Mouse (Mus musculus): ENCODE measurements around the gene Epb41l1.
"Not testable (repeated sequence)": the region's sequence is repeated elsewhere in the genome, so short reads cannot be mapped to it uniquely, and the experiment has no call there.

The Epb41l1 gene

DNA sequence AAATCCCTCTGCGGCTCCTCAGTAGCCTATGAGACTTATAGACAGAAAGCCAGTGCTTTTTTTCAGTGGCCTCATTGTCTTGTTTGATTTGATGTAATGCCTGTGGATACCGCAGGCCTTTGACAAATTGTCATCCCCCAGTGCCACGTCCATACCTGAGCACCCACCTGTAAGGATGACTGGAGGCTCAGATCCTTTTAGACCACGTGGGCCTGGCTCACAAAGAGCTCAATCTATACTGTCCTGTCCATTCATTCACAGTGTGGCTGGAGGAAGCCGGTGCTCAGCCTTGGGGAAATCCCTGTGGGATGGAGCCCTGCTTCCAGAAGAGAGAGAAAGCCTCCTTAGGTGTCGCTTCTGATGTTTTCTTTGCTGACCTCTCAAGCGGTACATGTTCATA lies 62.5 kb downstream of the Epb41l1 start:
- no peak for DNase-seq (ENCODE audit: low read depth, low spot score)

- no peak for DNase-seq (ENCODE audit: low read depth, low spot score)
Measured at GRCm38 (mm10) chr2:156486086-156486751, 65.5 kb downstream of the Epb41l1 start.

DNA sequence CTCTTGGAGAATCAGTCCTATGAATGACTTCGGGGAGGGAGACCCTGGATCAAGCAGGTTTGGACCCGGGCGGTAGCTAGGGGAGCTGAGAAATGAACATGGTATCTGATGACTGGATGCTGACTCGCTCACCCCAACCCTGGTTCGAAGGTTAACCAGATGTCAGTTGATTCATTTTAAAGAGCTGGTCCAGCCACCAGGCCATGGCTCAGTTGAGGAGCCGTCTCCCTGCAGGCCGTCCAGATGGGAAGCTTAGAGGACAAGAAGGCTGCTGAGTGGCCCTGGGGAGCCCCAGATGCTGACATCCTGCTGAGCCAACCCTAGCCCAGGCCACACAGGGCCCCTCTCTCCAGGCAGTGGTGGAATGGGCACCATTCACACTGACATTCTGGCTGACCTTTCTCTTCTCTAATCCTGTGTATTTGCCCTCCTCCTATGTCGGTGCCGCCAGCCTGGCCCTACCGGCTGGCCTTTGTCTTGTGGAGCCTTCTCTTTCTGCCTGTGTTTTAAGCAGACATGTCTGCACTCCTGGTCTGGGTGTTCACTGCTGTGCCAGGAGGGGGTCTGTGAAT lies 67.0 kb downstream of the Epb41l1 start:
- no peak for DNase-seq (ENCODE audit: low read depth, low spot score)

DNA sequence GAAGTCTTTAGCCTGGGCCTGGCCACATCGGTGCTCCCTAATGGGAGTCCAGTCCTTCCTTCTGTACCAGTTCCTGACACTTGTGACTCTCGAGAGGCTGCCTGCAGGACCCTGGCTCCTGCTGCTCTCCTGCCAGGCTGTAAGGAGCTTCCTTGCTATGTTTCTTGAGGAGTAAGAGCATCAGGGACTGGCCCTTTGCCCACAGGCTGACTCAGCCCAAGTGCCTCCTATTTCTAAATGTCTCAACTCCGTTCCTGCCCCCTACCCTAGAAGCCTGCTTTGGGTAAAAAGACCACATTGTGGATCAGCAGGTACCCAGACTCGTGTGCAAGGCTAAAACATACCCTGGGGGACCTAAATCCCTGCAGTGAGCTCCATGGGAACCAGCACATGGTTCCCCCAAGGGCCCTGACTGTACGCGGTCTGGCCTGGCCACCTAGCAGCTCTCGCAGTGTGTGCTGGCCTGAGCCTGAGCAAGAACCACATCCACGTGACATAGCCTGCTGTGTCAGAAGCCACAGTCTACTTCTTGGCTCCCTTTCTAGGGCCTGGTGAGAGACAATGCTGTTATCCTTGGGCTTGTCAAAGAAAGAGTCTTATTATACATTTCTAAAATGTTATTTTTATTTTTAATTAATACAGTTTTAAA lies 67.6 kb downstream of the Epb41l1 start:
- no peak for DNase-seq (ENCODE audit: low read depth, low spot score)

DNA sequence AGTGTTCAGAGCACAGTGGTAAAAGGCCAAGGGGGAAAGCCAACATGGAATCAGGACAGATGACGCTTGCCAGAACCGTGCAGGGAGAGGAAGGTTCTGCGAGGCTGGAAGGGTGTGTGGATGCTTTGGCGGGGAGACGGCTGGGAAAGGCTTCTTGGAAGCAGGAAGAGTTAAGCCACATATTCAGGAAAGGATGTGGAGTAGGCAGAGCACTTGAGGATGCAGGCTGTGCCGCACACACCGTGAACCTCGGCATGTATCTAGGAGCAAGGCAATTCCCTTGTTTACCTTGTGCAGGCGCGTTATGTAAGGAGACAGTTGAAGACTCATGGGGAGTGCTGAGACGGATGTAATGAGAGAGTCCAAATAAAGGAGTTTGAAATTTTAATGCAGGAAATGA lies 69.5 kb downstream of the Epb41l1 start:
- no peak for DNase-seq (ENCODE audit: low read depth, low spot score)

- DNase-seq (ENCODE audit: low read depth, low spot score): peak; percentile 34
Measured at GRCm38 (mm10) chr2:156491796-156492195, 71.1 kb downstream of the Epb41l1 start.

DNA sequence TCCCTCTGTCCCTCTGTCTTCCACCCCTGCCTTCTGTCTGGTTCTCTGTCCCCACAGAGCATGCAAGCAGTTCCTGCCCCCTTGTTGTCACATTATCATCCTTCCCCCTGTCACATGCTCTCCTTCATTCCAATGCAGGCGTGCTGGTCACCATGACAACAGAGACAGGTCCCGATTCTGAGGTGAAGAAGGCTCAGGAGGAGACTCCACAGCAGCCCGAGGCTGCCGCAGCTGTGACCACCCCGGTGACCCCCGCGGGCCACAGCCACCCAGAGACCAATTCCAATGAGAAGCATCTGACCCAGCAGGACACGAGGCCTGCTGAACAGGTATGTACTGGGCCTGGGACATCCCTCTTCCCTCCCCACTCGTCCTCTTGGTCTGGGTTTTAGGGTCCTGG lies 73.1 kb downstream of the Epb41l1 start:
- no peak for DNase-seq (ENCODE audit: low read depth, low spot score)

DNA sequence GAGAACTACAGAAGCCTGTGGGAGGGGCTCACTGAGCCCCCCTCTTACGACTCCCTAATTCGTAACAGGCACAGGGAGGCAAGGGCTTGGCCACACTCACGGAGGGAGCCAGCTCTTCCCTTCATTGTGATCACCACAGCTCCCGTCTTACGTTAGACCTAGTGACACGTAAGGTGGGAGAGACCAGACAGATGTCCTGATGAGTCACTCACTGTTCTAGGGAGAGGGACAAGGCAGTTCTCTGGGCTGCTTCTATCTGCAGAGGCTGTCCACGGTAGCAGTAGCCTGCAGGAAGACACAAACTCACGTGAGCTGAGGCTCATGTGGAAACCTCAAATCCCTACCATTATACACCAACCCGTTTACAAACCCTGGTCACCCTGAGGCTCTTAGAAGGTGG lies 73.8 kb downstream of the Epb41l1 start:
- DNase-seq (ENCODE audit: low read depth, low spot score): no peak

GRCm38 (mm10) chr2:156494875-156495274 lies 74.2 kb downstream of the Epb41l1 start:
- DNase-seq (ENCODE audit: low read depth, low spot score): no peak

DNA sequence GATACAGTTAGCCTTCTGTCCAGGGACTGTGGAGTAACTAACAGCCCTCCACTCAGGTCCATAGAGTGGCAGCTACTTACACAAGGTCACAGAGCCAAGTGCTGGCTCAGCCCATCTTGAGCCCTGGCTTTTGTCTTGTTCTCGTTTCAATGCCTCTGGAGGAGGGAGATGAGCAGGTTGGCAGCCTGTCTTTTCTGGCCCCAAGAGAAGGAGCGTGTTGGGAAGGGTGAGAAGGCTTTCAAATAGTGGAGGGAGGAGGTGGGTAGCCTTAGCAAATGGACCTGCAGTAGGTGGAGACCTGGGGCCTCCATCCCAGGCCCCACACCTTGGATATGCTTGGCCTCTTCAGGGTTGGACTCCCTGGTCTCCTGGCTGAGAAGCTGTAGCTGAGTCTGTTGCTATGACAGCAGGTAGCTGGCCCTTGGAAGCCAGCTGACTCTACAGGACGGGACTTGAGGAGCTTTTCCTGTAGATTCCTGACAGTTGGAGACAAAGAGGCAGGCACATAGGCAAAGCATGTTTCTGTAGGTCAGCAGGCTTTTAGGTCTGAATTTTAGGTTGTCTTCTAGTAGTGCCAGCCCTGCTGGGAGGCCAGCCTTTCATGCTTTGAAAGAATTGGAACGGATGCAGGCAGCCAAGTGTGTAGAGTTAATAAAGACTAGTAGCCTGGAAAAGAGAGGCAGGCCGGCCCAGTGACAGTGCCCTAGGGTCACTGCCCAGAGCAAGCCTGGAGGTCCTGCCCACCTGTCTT lies 76.3 kb downstream of the Epb41l1 start:
- DNase-seq (ENCODE audit: low read depth, low spot score): no peak

GRCm38 (mm10) chr2:156497915-156498314 lies 77.2 kb downstream of the Epb41l1 start:
- DNase-seq (ENCODE audit: low read depth, low spot score): peak; percentile 53

- DNase-seq (ENCODE audit: low read depth, low spot score): no peak
Measured at GRCm38 (mm10) chr2:156501025-156501424, 80.3 kb downstream of the Epb41l1 start.

GRCm38 (mm10) chr2:156505533-156505932 lies 84.8 kb downstream of the Epb41l1 start:
- DNase-seq (ENCODE audit: low read depth, low spot score): no peak

DNA sequence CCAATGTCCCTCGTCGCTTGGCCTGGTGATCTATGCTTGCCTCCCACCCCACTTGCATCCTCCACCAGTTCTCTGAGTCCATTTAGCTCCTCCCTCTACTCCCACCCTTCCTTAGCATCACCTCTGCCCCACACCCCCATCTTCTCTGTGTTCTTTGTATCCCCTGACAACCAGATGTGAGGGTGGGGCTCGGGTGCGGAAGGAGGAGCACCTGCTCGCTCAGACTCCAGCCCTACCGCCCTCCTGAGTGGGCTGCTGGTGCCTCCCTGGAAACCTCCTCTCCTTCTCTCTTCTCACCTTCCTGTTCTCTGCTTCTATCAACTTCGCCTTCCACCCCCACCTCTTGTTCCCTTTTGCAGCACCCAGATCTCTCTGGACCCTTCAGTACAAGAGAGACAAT lies 91.3 kb downstream of the Epb41l1 start:
- peak; percentile 34 for DNase-seq (ENCODE audit: low read depth, low spot score)

GRCm38 (mm10) chr2:156512561-156512960 lies 91.9 kb downstream of the Epb41l1 start:
- DNase-seq (ENCODE audit: low read depth, low spot score): no peak

- no peak for DNase-seq (ENCODE audit: low read depth, low spot score)
Measured at GRCm38 (mm10) chr2:156515102-156515501, 94.4 kb downstream of the Epb41l1 start.

DNA sequence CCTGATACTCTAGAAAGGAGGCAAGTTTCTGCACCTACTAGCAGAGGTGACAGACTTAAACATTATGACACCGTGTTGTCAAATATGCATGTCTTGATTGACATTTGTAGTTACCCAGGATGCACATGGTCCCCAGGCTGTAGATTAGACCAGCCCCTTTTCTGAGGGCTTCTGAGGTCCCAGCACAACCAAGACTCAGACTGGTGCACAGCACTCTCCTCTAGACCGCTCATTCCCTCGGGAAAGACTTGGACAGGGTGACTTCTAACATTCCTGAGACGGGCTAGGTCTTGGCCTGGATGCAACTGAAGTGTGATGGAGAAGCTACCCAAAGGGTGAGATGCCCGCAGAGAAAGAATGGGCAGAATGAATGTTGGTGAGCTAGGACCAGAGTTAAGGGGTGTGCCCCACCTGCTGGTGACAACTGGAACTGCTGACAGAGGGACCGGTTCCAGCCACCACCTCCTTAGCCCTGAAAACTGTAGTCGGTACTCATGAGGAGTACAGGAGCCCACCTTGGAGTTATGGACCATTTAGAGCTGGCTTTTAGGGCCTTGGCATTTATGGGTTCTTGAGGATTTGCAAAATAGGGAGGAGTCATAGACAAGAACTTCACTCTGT lies 95.0 kb downstream of the Epb41l1 start:
- DNase-seq (ENCODE audit: low read depth, low spot score): peak; percentile 37

DNA sequence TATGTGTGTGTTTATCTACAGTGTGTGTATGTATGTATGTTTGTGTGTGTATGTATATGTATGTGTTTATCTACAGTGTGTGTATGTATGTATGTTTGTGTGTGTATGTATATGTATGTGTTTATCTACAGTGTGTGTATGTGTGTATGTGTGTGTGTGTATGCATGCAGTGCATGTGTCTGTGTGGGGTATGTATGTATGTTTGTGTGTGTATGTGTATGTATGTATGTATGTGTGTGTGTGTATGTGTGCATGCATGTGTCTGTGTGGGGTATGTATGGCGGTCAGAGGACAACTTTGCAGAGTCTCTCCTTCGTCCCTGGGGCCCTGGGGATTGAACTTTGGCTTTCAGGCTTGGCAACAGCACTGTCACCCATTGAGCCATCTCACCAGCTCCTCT lies 96.0 kb downstream of the Epb41l1 start:
- not testable (repeated sequence) for DNase-seq (ENCODE audit: low read depth, low spot score)

- no peak for DNase-seq (ENCODE audit: low read depth, low spot score)
Measured at GRCm38 (mm10) chr2:156518306-156518705, 97.6 kb downstream of the Epb41l1 start.

- no peak for DNase-seq (ENCODE audit: low read depth, low spot score)
Measured at GRCm38 (mm10) chr2:156519584-156519983, 98.9 kb downstream of the Epb41l1 start.

- DNase-seq (ENCODE audit: low read depth, low spot score): no peak
Measured at GRCm38 (mm10) chr2:156522994-156523393, 102.3 kb downstream of the Epb41l1 start.

DNA sequence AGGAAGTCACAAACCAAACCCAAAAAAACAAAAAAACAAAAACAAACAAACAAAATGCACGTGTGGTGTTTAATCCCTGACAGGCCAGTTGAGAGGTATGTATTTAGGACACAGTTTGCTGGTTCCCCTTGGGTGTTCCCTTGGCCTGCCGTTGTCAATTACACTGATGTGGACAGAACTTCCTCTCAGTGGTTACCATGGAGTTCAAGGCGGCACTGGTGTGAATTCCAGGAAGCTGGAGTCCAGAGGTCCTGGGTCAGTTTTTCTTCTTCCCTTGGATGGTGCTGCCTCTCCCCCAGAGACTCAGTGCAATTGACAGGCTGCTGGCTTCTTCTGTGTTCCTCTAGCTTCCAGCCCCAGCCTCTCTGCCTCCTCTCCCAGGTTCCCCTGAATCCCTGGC lies 103.4 kb downstream of the Epb41l1 start:
- no peak for DNase-seq (ENCODE audit: low read depth, low spot score)

Data from ES-CJ7 (cell line).